Mouse (Mus musculus) ES-E14 (cell line): ENCODE measurements around the gene 9930111J21Rik2. TPM values are rescaled to one million over a fixed set of nuclear protein-coding genes. Genes with fewer than 3 reads are reported as not detected.
"Not testable (repeated sequence)": the region's sequence is repeated elsewhere in the genome, so short reads cannot be mapped to it uniquely, and the experiment has no call there.

Source experiments
- DNase-seq: peaks from one replicate; pipeline ENCODE4 v3.0.0-alpha.2; 2013; ENCODE audit warnings: low read depth, low spot score
- H3K27ac ChIP-seq: 2 replicates; pipeline ENCODE4 v1.5.1; 2012; ENCODE audit warnings: low read depth, mild to moderate bottlenecking, low read length, moderate library complexity, mixed read lengths; ENCODE audit not compliant: poor library complexity, insufficient read depth, severe bottlenecking
- H3K36me3 ChIP-seq: 2 replicates; pipeline ENCODE4 v1.6.1; 2012; ENCODE audit warnings: mild to moderate bottlenecking, low read length, moderate library complexity, mixed read lengths; ENCODE audit not compliant: control insufficient read depth, poor library complexity, insufficient read depth, severe bottlenecking
- H3K4me1 ChIP-seq, 2 experiments: fragments of 150-350 bp in 1 of 2; sonication (generic) in 1 of 2; 2 replicates each; pipeline ENCODE4 v1.6.1; 2012; ENCODE audit warnings: low read length in 2 of 2, mild to moderate bottlenecking in 1 of 2, mixed read lengths in 1 of 2; ENCODE audit not compliant: control insufficient read depth in 2 of 2, insufficient read depth in 2 of 2, poor library complexity in 1 of 2
- H3K4me3 ChIP-seq, 2 experiments: fragments of 150-350 bp in 1 of 2; sonication (generic) in 1 of 2; 2 replicates each; pipeline ENCODE4 v1.5.1; 2012; ENCODE audit warnings: low read length in 2 of 2, low read depth in 1 of 2, mild to moderate bottlenecking in 1 of 2, mixed read lengths in 1 of 2; ENCODE audit not compliant: insufficient read depth in 1 of 2, poor library complexity in 1 of 2, severe bottlenecking in 1 of 2
- H3K9ac ChIP-seq: 2 replicates; pipeline ENCODE4 v1.6.1; 2012; ENCODE audit warnings: low read depth, mild to moderate bottlenecking, low read length, mixed read lengths; ENCODE audit not compliant: poor library complexity, insufficient read depth, severe bottlenecking
- H3K9me3 ChIP-seq: fragments of 150-350 bp; sonication (generic); 2 replicates; pipeline ENCODE4 v1.6.1; 2012; ENCODE audit warnings: low read depth, mild to moderate bottlenecking, low read length; ENCODE audit not compliant: control insufficient read depth, insufficient read depth
- CHD2 ChIP-seq: IDR thresholded peaks from 2 replicates; pipeline ENCODE4 v1.6.1; 2014; ENCODE audit warnings: mild to moderate bottlenecking, low read depth, low read length, inconsistent platforms
- HCFC1 ChIP-seq: IDR thresholded peaks from 2 replicates; pipeline ENCODE4 v1.6.1; 2012; ENCODE audit warnings: low read length, inconsistent platforms, borderline replicate concordance; ENCODE audit not compliant: insufficient read depth
- MAFK ChIP-seq: IDR thresholded peaks from 2 replicates; pipeline ENCODE4 v1.6.1; 2014; ENCODE audit warnings: mild to moderate bottlenecking, low read depth, low read length, inconsistent platforms; ENCODE audit not compliant: insufficient read depth
- ZC3H11A ChIP-seq: IDR thresholded peaks from 2 replicates; pipeline ENCODE4 v1.6.1; 2012; ENCODE audit warnings: low read depth, mild to moderate bottlenecking, inconsistent platforms, low read length, borderline replicate concordance
- ZNF384 ChIP-seq: IDR thresholded peaks from 2 replicates; pipeline ENCODE4 v1.6.1; 2012; ENCODE audit warnings: low read depth, low read length, inconsistent platforms
- in situ Hi-C, 2 experiments: fragments of 600-800 bp; cut with MboI; formaldehyde crosslinking; loops; one replicate each; pipeline ENCODE4 v1.15.1; 2025; ENCODE audit warnings: low sequenced_read_pairs in 2 of 2, inconsistent platforms in 1 of 2; ENCODE audit not compliant: unreplicated experiment in 2 of 2
- total RNA-seq: library from RNA; depleted of rRNA; stranded (reverse); fragments of 300-350 nt; gene quantifications from 2 replicates; pipeline ENCODE4 v1.2.3, GENCODE M21; 2012; rRNA removed

The 9930111J21Rik2 gene
- 0.53 and 0.54 TPM in 2 replicates for total RNA-seq

GRCm38 (mm10) chr11:49051093-49051891, at the start of gene 9930111J21Rik2:
Gene 9930111J21Rik2 (minus strand): TSS chr11:49051242.
- H3K4me1 ChIP-seq, H3K9me3 ChIP-seq, H3K27ac ChIP-seq, DNase-seq, in situ Hi-C loops, H3K4me3 ChIP-seq, H3K9ac ChIP-seq, H3K36me3 ChIP-seq: not testable (repeated sequence)

GRCm38 (mm10) chr11:49100409-49100808, 49.4 kb upstream of the 9930111J21Rik2 start:
- TF ChIP-seq ZC3H11A = no peak
- TF ChIP-seq MAFK = no peak
- no peak for TF ChIP-seq CHD2
- no peak for TF ChIP-seq ZNF384
- TF ChIP-seq HCFC1 = no peak
- Histone ChIP-seq H3K27ac (no peak overlapping the region), H3K9ac (no peak overlapping the region), H3K36me3 (no peaks in the 10 kb centered on the region), H3K4me3 (no peak overlapping the region), H3K9me3 (no peaks in the 10 kb centered on the region), H3K4me1 (no peaks in the 10 kb centered on the region)
- in situ Hi-C loops = loop anchor here in 1 of 2 experiments (10.0 kb wide), 1 partner anchor 326 kb away; no protein-coding TSS in a partner anchor
- no peak for DNase-seq

DNA sequence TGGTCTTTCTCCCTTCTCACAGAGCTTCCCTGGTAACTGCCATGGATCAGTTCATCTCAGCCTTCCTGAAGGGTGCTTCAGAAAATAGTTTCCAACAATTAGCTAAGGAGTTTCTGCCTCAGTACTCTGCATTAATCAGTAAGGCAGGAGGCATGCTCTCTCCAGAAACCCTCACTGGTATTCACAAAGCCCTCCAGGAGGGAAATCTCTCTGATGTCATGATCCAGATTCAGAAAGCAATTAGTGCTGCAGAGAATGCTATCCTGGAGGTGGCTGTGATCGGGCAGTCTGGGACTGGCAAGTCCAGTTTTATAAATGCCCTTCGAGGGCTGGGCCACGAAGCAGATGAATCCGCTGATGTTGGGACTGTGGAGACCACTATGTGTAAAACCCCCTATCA, 44.3 kb upstream of the 9930111J21Rik2 start:
- H3K4me3 ChIP-seq = no peak overlapping the region
- no peak for DNase-seq
- in situ Hi-C loops = loop anchor here in 1 of 2 experiments (5.0 kb wide), 1 partner anchor 223 kb away; the partner anchor contains the start of gene Irgm1
- no peak overlapping the region for H3K9ac ChIP-seq
- H3K36me3 ChIP-seq = no peaks in the 10 kb centered on the region
- TF ChIP-seq ZC3H11A = no peak
- H3K9me3 ChIP-seq = no peaks in the 10 kb centered on the region
- H3K4me1 ChIP-seq = no peaks in the 10 kb centered on the region
- H3K27ac ChIP-seq = no peak overlapping the region

GRCm38 (mm10) chr11:49093861-49094660, 43.0 kb upstream of the 9930111J21Rik2 start:
- Histone ChIP-seq H3K9ac (no peak overlapping the region), H3K27ac (no peak overlapping the region), H3K36me3 (no peaks in the 10 kb centered on the region), H3K9me3 (no peaks in the 10 kb centered on the region), H3K4me1 (no peaks in the 10 kb centered on the region), H3K4me3 (no peak overlapping the region)
- TF ChIP-seq ZNF384 = no peak
- no peak for TF ChIP-seq ZC3H11A
- DNase-seq = no peak
- in situ Hi-C loops = no loop called here

DNA sequence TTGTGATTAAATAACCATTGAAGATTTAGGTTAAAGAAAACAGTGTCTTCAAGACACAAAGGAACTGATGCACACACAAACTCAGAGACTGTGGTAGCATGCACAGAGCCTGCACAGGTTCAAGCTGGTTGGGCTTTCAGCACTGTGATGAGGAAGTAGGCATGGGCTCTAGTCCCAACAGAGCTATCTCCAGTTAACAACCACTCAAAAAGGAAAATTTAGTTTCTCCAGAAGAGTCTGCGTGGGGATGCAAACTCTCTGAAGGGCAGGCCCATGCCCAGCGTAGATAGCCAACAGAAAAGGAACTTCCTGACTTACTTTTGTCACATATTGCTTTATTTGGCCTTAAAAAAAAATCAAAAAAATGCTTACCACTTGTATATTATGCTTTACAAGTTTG, 41.7 kb upstream of the 9930111J21Rik2 start:
- Histone ChIP-seq H3K4me3 (no peak overlapping the region), H3K9ac (no peak overlapping the region), H3K9me3 (no peaks in the 10 kb centered on the region), H3K27ac (no peak overlapping the region), H3K4me1 (peaks cover 0 to 2% of the 10 kb centered on the region in 2 experiments; a peak in 1 of 4 replicates), H3K36me3 (no peaks in the 10 kb centered on the region)
- in situ Hi-C loops = no loop called here
- no peak for DNase-seq
- no peak for TF ChIP-seq CHD2
- TF ChIP-seq ZC3H11A = no peak
- no peak for TF ChIP-seq ZNF384
- TF ChIP-seq HCFC1 = no peak
- TF ChIP-seq MAFK = no peak
